Mouse (Mus musculus): Measurements from ENCODE around the gene Myo10.

Gene Myo10

GRCm38 (mm10) chr15:25723281-25724113 lies 101.2 kb downstream of the Myo10 start:
- in situ Hi-C loops (cut with MboI, MseI), result no loop called here

GRCm38 (mm10) chr15:25724549-25724948 lies 102.2 kb downstream of the Myo10 start:
- in situ Hi-C loops (cut with MboI, MseI), result no loop called here

GRCm38 (mm10) chr15:25726814-25727213 lies 104.5 kb downstream of the Myo10 start:
- in situ Hi-C loops (cut with MboI, MseI), result no loop called here

GRCm38 (mm10) chr15:25728501-25728900 lies 106.2 kb downstream of the Myo10 start:
- in situ Hi-C loops (cut with MboI, MseI), result no loop called here

GRCm38 (mm10) chr15:25731053-25731452 lies 108.7 kb downstream of the Myo10 start:
- in situ Hi-C loops (cut with MboI, MseI), result loop anchor here (10.0 kb wide), 1 partner anchor 1146 kb away; no protein-coding TSS in a partner anchor

GRCm38 (mm10) chr15:25732758-25733428 lies 110.6 kb downstream of the Myo10 start:
- in situ Hi-C loops (cut with MboI, MseI), result loop anchor here (10.0 kb wide), 1 partner anchor 1148 kb away; no protein-coding TSS in a partner anchor

- in situ Hi-C loops (cut with MboI, MseI), result loop anchor here (10.0 kb wide), 1 partner anchor 1149 kb away; no protein-coding TSS in a partner anchor
These were observed 111.6 kb downstream of the Myo10 start for GRCm38 (mm10) chr15:25733739-25734430.

- in situ Hi-C loops (cut with MboI, MseI), result loop anchor here (10.0 kb wide), 1 partner anchor 1152 kb away; no protein-coding TSS in a partner anchor
These were observed 114.2 kb downstream of the Myo10 start for GRCm38 (mm10) chr15:25736531-25736930.

- in situ Hi-C loops (cut with MboI, MseI), result no loop called here
These were observed 117.9 kb downstream of the Myo10 start for GRCm38 (mm10) chr15:25740271-25740670.

GRCm38 (mm10) chr15:25742196-25742595 lies 119.9 kb downstream of the Myo10 start:
- in situ Hi-C loops (cut with MboI, MseI), result no loop called here

- in situ Hi-C loops (cut with MboI, MseI), result no loop called here
These were observed 129.2 kb downstream of the Myo10 start for GRCm38 (mm10) chr15:25751510-25751909.

- in situ Hi-C loops (cut with MboI, MseI), result no loop called here
These were observed 130.3 kb downstream of the Myo10 start for GRCm38 (mm10) chr15:25752597-25752996.

GRCm38 (mm10) chr15:25753003-25753402 lies 130.7 kb downstream of the Myo10 start:
- in situ Hi-C loops (cut with MboI, MseI), result no loop called here

GRCm38 (mm10) chr15:25753878-25754277 lies 131.6 kb downstream of the Myo10 start:
- in situ Hi-C loops (cut with MboI, MseI), result no loop called here

GRCm38 (mm10) chr15:25754342-25754951 lies 132.1 kb downstream of the Myo10 start:
- in situ Hi-C loops (cut with MboI, MseI), result no loop called here

GRCm38 (mm10) chr15:25755536-25755935 lies 133.2 kb downstream of the Myo10 start:
- in situ Hi-C loops (cut with MboI, MseI), result no loop called here

- in situ Hi-C loops (cut with MboI, MseI), result no loop called here
These were observed 133.7 kb downstream of the Myo10 start for GRCm38 (mm10) chr15:25756072-25756471.

- in situ Hi-C loops (cut with MboI, MseI), result no loop called here
These were observed 135.7 kb downstream of the Myo10 start for GRCm38 (mm10) chr15:25758037-25758436.

GRCm38 (mm10) chr15:25758500-25759086 lies 136.3 kb downstream of the Myo10 start:
- in situ Hi-C loops (cut with MboI, MseI), result no loop called here

- in situ Hi-C loops (cut with MboI, MseI), result no loop called here
These were observed 138.0 kb downstream of the Myo10 start for GRCm38 (mm10) chr15:25760304-25760703.

GRCm38 (mm10) chr15:25761049-25761448 lies 138.7 kb downstream of the Myo10 start:
- in situ Hi-C loops (cut with MboI, MseI), result no loop called here

Data from T-helper 1 cell (primary cell).